Mouse (Mus musculus): ENCODE data around the gene Klhl36. TPM values are rescaled to one million over a fixed set of nuclear protein-coding genes. Genes with fewer than 3 reads are reported as not detected.

Klhl36 gene
- polyA plus RNA-seq, 1 experiment from 2014 or later = 14.1 TPM

Other genes starting within 250 kb of the Klhl36 start
- 0.14 and 0.24 TPM in 2 replicates for gene Adad2, start 249.5 kb upstream of the Klhl36 start, polyA plus RNA-seq (2015; fragmentation: Nextera tagmentation; extraction: Ambion mirVana)
- 0.43 and 0.55 TPM in 2 replicates for gene Kcng4, start 226.6 kb upstream of the Klhl36 start, polyA plus RNA-seq (2015; fragmentation: Nextera tagmentation; extraction: Ambion mirVana)
- gene Wfdc1, start 195.9 kb upstream of the Klhl36 start, polyA plus RNA-seq (2015; fragmentation: Nextera tagmentation; extraction: Ambion mirVana) = 2.0 and 2.6 TPM in 2 replicates
- gene Atp2c2, start 162.3 kb upstream of the Klhl36 start, polyA plus RNA-seq (2015; fragmentation: Nextera tagmentation; extraction: Ambion mirVana) = 4.6 and 6.5 TPM in 2 replicates
- gene Tldc1, start 83.8 kb upstream of the Klhl36 start, polyA plus RNA-seq (2015; fragmentation: Nextera tagmentation; extraction: Ambion mirVana) = 12.6 and 13.4 TPM in 2 replicates
- 76.6 and 105 TPM in 2 replicates for gene Cotl1, start 21.7 kb upstream of the Klhl36 start, polyA plus RNA-seq (2015; fragmentation: Nextera tagmentation; extraction: Ambion mirVana)
- gene Usp10, start 48.1 kb downstream of the Klhl36 start, polyA plus RNA-seq (2015; fragmentation: Nextera tagmentation; extraction: Ambion mirVana) = 111 and 114 TPM in 2 replicates
- gene Gm20388, start 48.6 kb downstream of the Klhl36 start, polyA plus RNA-seq (2015; fragmentation: Nextera tagmentation; extraction: Ambion mirVana) = 5.9 and 8.0 TPM in 2 replicates
- gene Crispld2, start 130.2 kb downstream of the Klhl36 start, polyA plus RNA-seq (2015; fragmentation: Nextera tagmentation; extraction: Ambion mirVana) = 11.6 and 13.1 TPM in 2 replicates
- gene Zdhhc7, start 239.2 kb downstream of the Klhl36 start, polyA plus RNA-seq (2015; fragmentation: Nextera tagmentation; extraction: Ambion mirVana) = 31.3 and 35.2 TPM in 2 replicates

All from embryonic facial prominence, embryonic 15.5 days (tissue).